Mouse (Mus musculus) embryonic facial prominence, embryonic 15.5 days (tissue): ENCODE data around the gene Atp6v1g2. TPM values are rescaled to one million over a fixed set of nuclear protein-coding genes. Genes with fewer than 3 reads are reported as not detected.
A peak's percentile ranks its signal among the peaks of the same experiment; 100 is the strongest.

Experiments used
- ATAC-seq: fragments of 200-750 bp; cut with Nextera tagmentation; 2 replicates; pipeline ENCODE4 v1.8.0; 2017; ENCODE audit warnings: low read depth, moderate TSS enrichment; ENCODE audit not compliant: insufficient number of reproducible peaks, low FRiP score, low TSS enrichment
- H3K27ac ChIP-seq: fragments of 300-500 bp; sonication (generic); replicated peaks from 2 replicates; pipeline ENCODE4 v1.5.1; 2015; ENCODE audit warnings: mild to moderate bottlenecking, inconsistent platforms
- H3K27me3 ChIP-seq: fragments of 300-500 bp; sonication (generic); 2 replicates; pipeline ENCODE4 v1.6.1; 2015; ENCODE audit warnings: inconsistent platforms
- H3K36me3 ChIP-seq: fragments of 300-500 bp; sonication (generic); 2 replicates; pipeline ENCODE4 v1.6.1; 2015; ENCODE audit warnings: mild to moderate bottlenecking, inconsistent platforms
- H3K4me1 ChIP-seq: fragments of 300-500 bp; sonication (generic); 2 replicates; pipeline ENCODE4 v1.6.1; 2015; ENCODE audit warnings: inconsistent platforms
- H3K4me2 ChIP-seq: fragments of 300-500 bp; sonication (generic); replicated peaks from 2 replicates; pipeline ENCODE4 v1.6.1; 2015; ENCODE audit warnings: mild to moderate bottlenecking, inconsistent platforms
- H3K4me3 ChIP-seq: fragments of 300-500 bp; sonication (generic); replicated peaks from 2 replicates; pipeline ENCODE4 v1.5.1; 2015; ENCODE audit warnings: mild to moderate bottlenecking, inconsistent platforms
- H3K9ac ChIP-seq: fragments of 300-500 bp; sonication (generic); 2 replicates; pipeline ENCODE4 v1.6.1; 2015; ENCODE audit warnings: inconsistent platforms
- H3K9me3 ChIP-seq: fragments of 300-500 bp; sonication (generic); replicated peaks from 2 replicates; pipeline ENCODE4 v1.6.1; 2016; ENCODE audit warnings: inconsistent platforms
- WGBS: fragments of 180-500 bp; shearing (Covaris S2); methylation state at CpG from one replicate; pipeline ENCODE4 v1.1.7; 2015; 5-methylcytosine and 5-hydroxymethylcytosine counted together
- polyA plus RNA-seq: library from polyadenylated mRNA; unstranded; fragments of >200 nt; fragmentation: Nextera tagmentation; extraction: Ambion mirVana; gene quantifications from 2 replicates; pipeline ENCODE4 v1.2.1, GENCODE M21; 2015

The Atp6v1g2 gene
- polyA plus RNA-seq, 1 experiment from 2014 or later, result 4.4 TPM

GRCm38 (mm10) chr17:35250348-35251120, 17.1 kb downstream of the Atp6v1g2 start:
- no peak for ATAC-seq

GRCm38 (mm10) chr17:35251162-35251719, 17.8 kb downstream of the Atp6v1g2 start:
- Histone ChIP-seq H3K4me3 (no peak overlapping the region), H3K4me2 (no peak overlapping the region), H3K9me3 (no peaks in the 10 kb centered on the region), H3K36me3 (peaks cover 80% of the 10 kb centered on the region), H3K27ac (no peak overlapping the region), H3K9ac (no peak overlapping the region), H3K4me1 (peaks cover 12% of the 10 kb centered on the region), H3K27me3 (no peaks in the 10 kb centered on the region)
- ATAC-seq, result no peak
- 76% methylated on average over 15 of the region's 15 CpGs for WGBS

More at GRCm38 (mm10) chr17:35250348-35251120, 17.1 kb downstream of the Atp6v1g2 start:
- peaks cover 87% of the 10 kb centered on the region for H3K36me3 ChIP-seq
- H3K9ac ChIP-seq, result no peak overlapping the region
- no peaks in the 10 kb centered on the region for H3K9me3 ChIP-seq
- H3K27ac ChIP-seq, result no peak overlapping the region
- no peaks in the 10 kb centered on the region for H3K27me3 ChIP-seq
- no peak overlapping the region for H3K4me3 ChIP-seq
- H3K4me2 ChIP-seq, result no peak overlapping the region
- peaks cover 19% of the 10 kb centered on the region for H3K4me1 ChIP-seq
- 89% methylated on average over 3 of the region's 3 CpGs for WGBS

- 0 out of 2 replicates have a peak, but pooled peaks cover 5% of the 10 kb centered on the region for H3K4me1 ChIP-seq
- H3K9me3 ChIP-seq, result no peaks in the 10 kb centered on the region
- no peak overlapping the region for H3K9ac ChIP-seq
- no peak overlapping the region for H3K4me2 ChIP-seq
- no peaks in the 10 kb centered on the region for H3K27me3 ChIP-seq
- H3K4me3 ChIP-seq, result no peak overlapping the region
- WGBS, result 73% methylated on average over 5 of the region's 5 CpGs
- no peak for ATAC-seq
- H3K36me3 ChIP-seq, result peaks cover 73% of the 10 kb centered on the region
- no peak overlapping the region; the same call in 1 of the 2 replicates for H3K27ac ChIP-seq
Observed at GRCm38 (mm10) chr17:35251981-35252380, 18.5 kb downstream of the Atp6v1g2 start.

- 0 out of 2 replicates have a peak, but pooled peaks cover 3% of the 10 kb centered on the region for H3K4me1 ChIP-seq
- no peak overlapping the region for H3K27ac ChIP-seq
- H3K27me3 ChIP-seq, result no peaks in the 10 kb centered on the region
- peaks cover 65% of the 10 kb centered on the region for H3K36me3 ChIP-seq
- no peak overlapping the region for H3K4me2 ChIP-seq
- no peak overlapping the region for H3K9ac ChIP-seq
- ATAC-seq, result no peak; the same call in 1 of the 2 replicates
- WGBS, result 81% methylated on average over 18 of the region's 18 CpGs
- no peak overlapping the region for H3K4me3 ChIP-seq
- H3K9me3 ChIP-seq, result no peaks in the 10 kb centered on the region
Observed at GRCm38 (mm10) chr17:35252619-35253292, 19.3 kb downstream of the Atp6v1g2 start.

- WGBS, result 85% methylated on average over 32 of the region's 32 CpGs
- H3K9ac ChIP-seq, result no peak overlapping the region
Observed at GRCm38 (mm10) chr17:35253293-35254093, 20.0 kb downstream of the Atp6v1g2 start.

GRCm38 (mm10) chr17:35254241-35255098, 21.0 kb downstream of the Atp6v1g2 start:
- ATAC-seq, result peak; percentile 20; the same call in 1 of the 2 replicates
- H3K36me3 ChIP-seq, result peaks cover 48% of the 10 kb centered on the region
- WGBS, result 59% methylated on average over 11 of the region's 11 CpGs
- no peaks in the 10 kb centered on the region for H3K4me1 ChIP-seq
- H3K27ac ChIP-seq, result no peak overlapping the region
- no peaks in the 10 kb centered on the region for H3K9me3 ChIP-seq
- no peak overlapping the region for H3K4me2 ChIP-seq
- H3K4me3 ChIP-seq, result no peak overlapping the region
- H3K9ac ChIP-seq, result no peak overlapping the region
- H3K27me3 ChIP-seq, result no peaks in the 10 kb centered on the region

More at GRCm38 (mm10) chr17:35253293-35254093, 20.0 kb downstream of the Atp6v1g2 start:
- no peak overlapping the region for H3K4me3 ChIP-seq
- no peaks in the 10 kb centered on the region for H3K27me3 ChIP-seq
- no peak for ATAC-seq
- no peak overlapping the region for H3K27ac ChIP-seq
- H3K4me2 ChIP-seq, result no peak overlapping the region
- peaks cover 58% of the 10 kb centered on the region for H3K36me3 ChIP-seq
- H3K9me3 ChIP-seq, result no peaks in the 10 kb centered on the region
- no peaks in the 10 kb centered on the region for H3K4me1 ChIP-seq

GRCm38 (mm10) chr17:35255301-35255700, 21.8 kb downstream of the Atp6v1g2 start:
- Histone ChIP-seq H3K27ac (no peak overlapping the region), H3K4me2 (no peak overlapping the region), H3K9me3 (no peaks in the 10 kb centered on the region), H3K36me3 (peaks cover 40% of the 10 kb centered on the region), H3K4me1 (no peaks in the 10 kb centered on the region), H3K9ac (no peak overlapping the region), H3K27me3 (no peaks in the 10 kb centered on the region), H3K4me3 (no peak overlapping the region)
- WGBS, result 69% methylated on average over 3 of the region's 3 CpGs
- ATAC-seq, result no peak

- Histone ChIP-seq H3K9me3 (no peaks in the 10 kb centered on the region), H3K36me3 (peaks cover 36% of the 10 kb centered on the region), H3K4me1 (no peaks in the 10 kb centered on the region), H3K27ac (no peak overlapping the region), H3K4me3 (no peak overlapping the region), H3K4me2 (no peak overlapping the region), H3K27me3 (no peaks in the 10 kb centered on the region), H3K9ac (no peak overlapping the region)
- ATAC-seq, result no peak
- WGBS, result 54% methylated on average over 4 of the region's 4 CpGs
Observed at GRCm38 (mm10) chr17:35255704-35256103, 22.2 kb downstream of the Atp6v1g2 start.

GRCm38 (mm10) chr17:35257378-35257777, 23.9 kb downstream of the Atp6v1g2 start:
- peaks cover 22% of the 10 kb centered on the region for H3K36me3 ChIP-seq
- H3K27ac ChIP-seq, result no peak overlapping the region
- 72% methylated on average over 1 of the region's 1 CpGs for WGBS
- peaks cover 10% of the 10 kb centered on the region for H3K27me3 ChIP-seq
- H3K9me3 ChIP-seq, result no peaks in the 10 kb centered on the region
- no peak overlapping the region for H3K9ac ChIP-seq
- peak overlapping the region; percentile 28; the same call in 1 of the 2 replicates for H3K4me3 ChIP-seq
- H3K4me1 ChIP-seq, result no peaks in the 10 kb centered on the region
- ATAC-seq, result no peak
- H3K4me2 ChIP-seq, result no peak overlapping the region

GRCm38 (mm10) chr17:35257824-35258491, 24.5 kb downstream of the Atp6v1g2 start:
- 13% methylated on average over 17 of the region's 17 CpGs for WGBS
- Histone ChIP-seq H3K27me3 (peaks cover 16% of the 10 kb centered on the region), H3K9me3 (no peaks in the 10 kb centered on the region), H3K4me2 (peak overlapping the region; percentile 37), H3K9ac (no peak overlapping the region), H3K27ac (no peak overlapping the region), H3K36me3 (peaks cover 16% of the 10 kb centered on the region), H3K4me3 (peak overlapping the region; percentile 28), H3K4me1 (peaks cover 6% of the 10 kb centered on the region; the same call in 1 of the 2 replicates)
- ATAC-seq, result no peak
